Mouse (Mus musculus) layer of hippocampus, adult 11-12 months (tissue): ENCODE results near the gene Gm21904.
"Not testable (repeated sequence)": the region's sequence is repeated elsewhere in the genome, so short reads cannot be mapped to it uniquely, and the experiment has no call there.

Source experiments
- DNase-seq: peaks from one replicate; pipeline ENCODE4 v3.0.0; 2022; ENCODE audit warnings: low spot score

The Gm21904 gene

DNA sequence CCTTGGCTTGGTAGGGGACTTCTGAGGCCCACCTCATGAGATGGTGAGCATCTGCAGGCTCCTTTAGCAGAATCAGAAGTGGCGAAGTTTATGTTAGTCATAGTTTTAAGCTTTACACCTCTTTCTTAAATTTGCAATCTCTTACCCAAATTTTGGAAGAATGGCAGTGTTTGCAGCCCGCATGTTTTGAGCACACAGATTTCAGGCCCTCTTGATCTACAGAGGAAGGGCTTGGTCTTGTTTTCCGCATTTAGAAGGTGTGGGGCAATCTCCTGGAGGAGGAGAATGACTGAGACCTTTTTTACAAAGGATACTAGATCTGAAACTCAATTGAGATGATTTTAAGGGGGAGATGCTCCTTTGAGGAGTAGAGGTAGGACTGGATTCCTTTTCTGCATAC, at the start of gene Gm21904:
Gm21904 (minus strand) TSS at position 101 of the 400 bp plus-strand sequence.
- DNase-seq: not testable (repeated sequence)

DNA sequence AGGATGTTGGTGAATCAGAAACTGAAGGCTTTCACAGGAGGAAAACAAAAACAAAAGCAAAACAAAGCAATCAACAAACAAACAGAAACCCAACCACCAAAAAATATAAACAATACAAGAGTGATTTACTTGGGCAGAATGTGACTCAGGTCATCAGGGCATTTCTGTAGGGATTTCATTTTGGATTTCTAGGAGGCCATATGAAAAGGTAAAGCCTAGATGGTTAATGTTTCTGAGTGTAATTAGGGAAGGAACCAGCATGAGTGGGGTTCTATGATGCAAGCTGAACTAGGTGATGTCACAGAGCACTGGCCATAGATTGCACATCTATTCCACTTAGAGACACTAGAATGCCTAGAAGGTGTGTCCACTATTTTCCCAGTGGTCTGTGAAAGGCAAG, 28.4 kb upstream of the Gm21904 start, which contains the start of the genes Gm20772 and Gm20831:
Gm20772 (plus strand) TSS at position 301 of the 400 bp plus-strand sequence.
Gm20831 (plus strand) TSS at position 301 of the 400 bp plus-strand sequence.
- not testable (repeated sequence) for DNase-seq
